Mouse (Mus musculus) embryonic facial prominence, embryonic 14.5 days (tissue): ENCODE measurements around the gene Cyp2c23. TPM values are rescaled to one million over a fixed set of nuclear protein-coding genes. Genes with fewer than 3 reads are reported as not detected.

Source experiments
- ATAC-seq: fragments of 200-750 bp; cut with Nextera tagmentation; 2 replicates; pipeline ENCODE4 v1.8.0; 2017; ENCODE audit warnings: low read depth, moderate number of reproducible peaks, moderate TSS enrichment
- DNase-seq: peaks from one replicate; pipeline ENCODE4 v3.0.0-alpha.2; 2015; ENCODE audit warnings: low spot score
- H3K27ac ChIP-seq: fragments of 300-500 bp; sonication (generic); replicated peaks from 2 replicates; pipeline ENCODE4 v1.5.1; 2014; ENCODE audit warnings: low read depth, mild to moderate bottlenecking, low read length, moderate library complexity
- H3K27me3 ChIP-seq: fragments of 300-500 bp; sonication (generic); replicated peaks from 2 replicates; pipeline ENCODE4 v1.6.1; 2014; ENCODE audit warnings: low read length; ENCODE audit not compliant: control insufficient read depth, insufficient read depth
- H3K36me3 ChIP-seq: fragments of 300-500 bp; sonication (generic); 2 replicates; pipeline ENCODE4 v1.6.1; 2014; ENCODE audit warnings: low read length, mixed read lengths; ENCODE audit not compliant: control insufficient read depth, insufficient read depth
- H3K4me1 ChIP-seq: fragments of 300-500 bp; sonication (generic); 2 replicates; pipeline ENCODE4 v1.6.1; 2014; ENCODE audit warnings: antibody characterized with exemption, low read length; ENCODE audit not compliant: control insufficient read depth, insufficient read depth
- H3K4me2 ChIP-seq: fragments of 300-500 bp; sonication (generic); 2 replicates; pipeline ENCODE4 v1.6.1; 2014; ENCODE audit warnings: low read depth, mild to moderate bottlenecking, low read length, moderate library complexity, mixed read lengths
- H3K4me3 ChIP-seq: fragments of 300-500 bp; sonication (generic); 2 replicates; pipeline ENCODE4 v1.5.1; 2014; ENCODE audit warnings: low read depth, mild to moderate bottlenecking, low read length
- H3K9ac ChIP-seq: fragments of 300-500 bp; sonication (generic); 2 replicates; pipeline ENCODE4 v1.6.1; 2014; ENCODE audit warnings: low read depth, mild to moderate bottlenecking, low read length, moderate library complexity, mixed read lengths
- H3K9me3 ChIP-seq: fragments of 300-500 bp; sonication (generic); 2 replicates; pipeline ENCODE4 v1.6.1; 2016; ENCODE audit warnings: low read length; ENCODE audit not compliant: control insufficient read depth
- WGBS: fragments of 180-500 bp; shearing (Covaris S2); extraction: QIAGEN DNeasy Blood & Tissue Kit; methylation state at CpG from one replicate; pipeline ENCODE4 v1.1.7; 2014; 5-methylcytosine and 5-hydroxymethylcytosine counted together
- polyA plus RNA-seq: library from polyadenylated mRNA; unstranded; fragments of >200 nt; fragmentation: Nextera tagmentation; extraction: Ambion mirVana; gene quantifications from 2 replicates; pipeline ENCODE4 v1.2.1, GENCODE M21; 2014

Cyp2c23 gene
- polyA plus RNA-seq, result not detected in 2 replicates

- no peak within 1 kb of the TSS for H3K4me2 ChIP-seq
- ATAC-seq (no peak), DNase-seq (no peak)
- H3K27me3 ChIP-seq, result no peaks in the 10 kb centered on the region
- WGBS, result 83% methylated on average over 6 of the region's 8 CpGs
- no peaks in the 10 kb centered on the region for H3K9me3 ChIP-seq
- no peak within 1 kb of the TSS for H3K27ac ChIP-seq
- no peak within 1 kb of the TSS for H3K4me3 ChIP-seq
- no peaks in the 10 kb centered on the region for H3K4me1 ChIP-seq
- H3K9ac ChIP-seq, result no peak within 1 kb of the TSS
- peaks cover 5% of the 10 kb centered on the region; the same call in 1 of the 2 replicates for H3K36me3 ChIP-seq
Observed at GRCm38 (mm10) chr19:44028972-44029371, at the start of gene Cyp2c23. TSS of gene Cyp2c23 (minus strand) at chr19:44029208.

GRCm38 (mm10) chr19:44077024-44077423 lies 48.0 kb upstream of the Cyp2c23 start:
- no peak for ATAC-seq
- Histone ChIP-seq H3K36me3 (peaks cover 64% of the 10 kb centered on the region), H3K4me2 (no peak overlapping the region)

GRCm38 (mm10) chr19:44076457-44076856 lies 47.4 kb upstream of the Cyp2c23 start:
- Histone ChIP-seq H3K27ac (no peak overlapping the region), H3K36me3 (peaks cover 60% of the 10 kb centered on the region), H3K27me3 (no peaks in the 10 kb centered on the region), H3K4me2 (no peak overlapping the region), H3K9me3 (no peaks in the 10 kb centered on the region), H3K4me3 (no peak overlapping the region), H3K4me1 (no peaks in the 10 kb centered on the region), H3K9ac (no peak overlapping the region)
- WGBS, result 59% methylated on average over 9 of the region's 9 CpGs
- no peak for DNase-seq
- no peak for ATAC-seq

More at GRCm38 (mm10) chr19:44077024-44077423, 48.0 kb upstream of the Cyp2c23 start:
- 81% methylated on average over 4 of the region's 4 CpGs for WGBS
- Histone ChIP-seq H3K4me3 (no peak overlapping the region), H3K27ac (no peak overlapping the region), H3K27me3 (no peaks in the 10 kb centered on the region), H3K9me3 (no peaks in the 10 kb centered on the region), H3K4me1 (no peaks in the 10 kb centered on the region), H3K9ac (no peak overlapping the region)
- no peak for DNase-seq

- DNase-seq, result no peak
- 72% methylated on average over 11 of the region's 11 CpGs for WGBS
- Histone ChIP-seq H3K36me3 (peaks cover 53% of the 10 kb centered on the region), H3K9ac (no peak overlapping the region), H3K4me1 (no peaks in the 10 kb centered on the region), H3K27ac (no peak overlapping the region), H3K4me3 (no peak overlapping the region), H3K4me2 (no peak overlapping the region), H3K27me3 (no peaks in the 10 kb centered on the region), H3K9me3 (no peaks in the 10 kb centered on the region)
- no peak for ATAC-seq
Observed at GRCm38 (mm10) chr19:44074986-44075385, 46.0 kb upstream of the Cyp2c23 start.

- no peak overlapping the region for H3K4me2 ChIP-seq
- no peak overlapping the region for H3K27ac ChIP-seq
- H3K4me1 ChIP-seq, result peaks cover 10% of the 10 kb centered on the region; the same call in 1 of the 2 replicates
- H3K9me3 ChIP-seq, result no peaks in the 10 kb centered on the region
- H3K4me3 ChIP-seq, result no peak overlapping the region
- DNase-seq, result peak; percentile 2
- no peak for ATAC-seq
- no peak overlapping the region for H3K9ac ChIP-seq
- WGBS, result 60% methylated on average over 5 of the region's 5 CpGs
- H3K27me3 ChIP-seq, result no peaks in the 10 kb centered on the region
- H3K36me3 ChIP-seq, result peaks cover 21% of the 10 kb centered on the region; the same call in 1 of the 2 replicates
Observed at GRCm38 (mm10) chr19:44071166-44071565, 42.2 kb upstream of the Cyp2c23 start.

- 6% methylated on average over 4 of the region's 4 CpGs for WGBS
- DNase-seq (no peak), ATAC-seq (no peak)
- no peaks in the 10 kb centered on the region for H3K27me3 ChIP-seq
- peaks cover 12% of the 10 kb centered on the region; the same call in 1 of the 2 replicates for H3K36me3 ChIP-seq
- peak overlapping the region; percentile 76 for H3K4me3 ChIP-seq
- H3K4me2 ChIP-seq, result peak overlapping the region; percentile 82
- H3K4me1 ChIP-seq, result peaks cover 10% of the 10 kb centered on the region; the same call in 1 of the 2 replicates
- peak overlapping the region; percentile 76 for H3K9ac ChIP-seq
- H3K9me3 ChIP-seq, result no peaks in the 10 kb centered on the region
- peak overlapping the region; percentile 61 for H3K27ac ChIP-seq
Observed at GRCm38 (mm10) chr19:44069914-44070232, 40.9 kb upstream of the Cyp2c23 start.

GRCm38 (mm10) chr19:44069121-44069913 lies 40.3 kb upstream of the Cyp2c23 start, which contains the start of gene Erlin1:
TSS of gene Erlin1 (minus strand) at chr19:44069785.
- H3K4me3 ChIP-seq, result peak within 1 kb of the TSS; percentile 76
- H3K4me1 ChIP-seq, result peaks cover 10% of the 10 kb centered on the region; the same call in 1 of the 2 replicates
- H3K9me3 ChIP-seq, result no peaks in the 10 kb centered on the region
- peak within 1 kb of the TSS; percentile 76 for H3K9ac ChIP-seq
- H3K4me2 ChIP-seq, result peak within 1 kb of the TSS; percentile 82
- H3K36me3 ChIP-seq, result peaks cover 15% of the 10 kb centered on the region; the same call in 1 of the 2 replicates
- DNase-seq, result peak; percentile 93
- H3K27ac ChIP-seq, result peak within 1 kb of the TSS; percentile 61
- WGBS, result under 1% methylated on average over 48 of the region's 75 CpGs
- H3K27me3 ChIP-seq, result no peaks in the 10 kb centered on the region
- ATAC-seq, result peak; percentile 94

- H3K4me1 ChIP-seq, result peaks cover 10% of the 10 kb centered on the region; the same call in 1 of the 2 replicates
- H3K36me3 ChIP-seq, result 0 out of 2 replicates have a peak, but pooled peaks cover 10% of the 10 kb centered on the region
- no peaks in the 10 kb centered on the region for H3K27me3 ChIP-seq
- ATAC-seq (no peak), DNase-seq (no peak)
- no peaks in the 10 kb centered on the region for H3K9me3 ChIP-seq
- peak overlapping the region; percentile 82 for H3K4me2 ChIP-seq
- H3K27ac ChIP-seq, result no peak overlapping the region
- 80% methylated on average over 4 of the region's 4 CpGs for WGBS
- H3K9ac ChIP-seq, result peak overlapping the region; percentile 76; the same call in 1 of the 2 replicates
- H3K4me3 ChIP-seq, result peak overlapping the region; percentile 76
Observed at GRCm38 (mm10) chr19:44068232-44068631, 39.2 kb upstream of the Cyp2c23 start.
